Mouse (Mus musculus): ENCODE data around the gene Fbxo2.
A peak's percentile ranks its signal among the peaks of the same experiment; 100 is the strongest.
"Not testable (repeated sequence)": the region's sequence is repeated elsewhere in the genome, so short reads cannot be mapped to it uniquely, and the experiment has no call there.

The Fbxo2 gene

GRCm38 (mm10) chr4:148174495-148174862 lies 14.1 kb downstream of the Fbxo2 start:
- no peak for DNase-seq (ENCODE audit: low spot score)

- not testable (repeated sequence) for DNase-seq (ENCODE audit: low spot score)
Measured at GRCm38 (mm10) chr4:148176603-148177002, 16.2 kb downstream of the Fbxo2 start.

GRCm38 (mm10) chr4:148177716-148178115 lies 17.3 kb downstream of the Fbxo2 start:
- no peak for DNase-seq (ENCODE audit: low spot score)

- DNase-seq (ENCODE audit: low spot score), result no peak
Measured at GRCm38 (mm10) chr4:148181483-148181882, 21.1 kb downstream of the Fbxo2 start.

GRCm38 (mm10) chr4:148182363-148182762 lies 21.9 kb downstream of the Fbxo2 start:
- DNase-seq (ENCODE audit: low spot score), result no peak

- no peak for DNase-seq (ENCODE audit: low spot score)
Measured at GRCm38 (mm10) chr4:148184564-148184963, 24.1 kb downstream of the Fbxo2 start.

GRCm38 (mm10) chr4:148185819-148186218 lies 25.4 kb downstream of the Fbxo2 start:
- DNase-seq (ENCODE audit: low spot score), result no peak

- not testable (repeated sequence) for DNase-seq (ENCODE audit: low spot score)
Measured at GRCm38 (mm10) chr4:148188767-148189166, 28.3 kb downstream of the Fbxo2 start.

- DNase-seq (ENCODE audit: low spot score), result no peak
Measured at GRCm38 (mm10) chr4:148192707-148193245, 32.4 kb downstream of the Fbxo2 start.

GRCm38 (mm10) chr4:148194400-148194799 lies 34.0 kb downstream of the Fbxo2 start:
- no peak for DNase-seq (ENCODE audit: low spot score)

GRCm38 (mm10) chr4:148198721-148199120 lies 38.3 kb downstream of the Fbxo2 start:
- no peak for DNase-seq (ENCODE audit: low spot score)

- DNase-seq (ENCODE audit: low spot score), result no peak
Measured at GRCm38 (mm10) chr4:148203557-148203956, 43.1 kb downstream of the Fbxo2 start.

- no peak for DNase-seq (ENCODE audit: low spot score)
Measured at GRCm38 (mm10) chr4:148204061-148204872, 43.8 kb downstream of the Fbxo2 start.

GRCm38 (mm10) chr4:148204873-148205232 lies 44.4 kb downstream of the Fbxo2 start:
- no peak for DNase-seq (ENCODE audit: low spot score)

GRCm38 (mm10) chr4:148214460-148215136 lies 54.2 kb downstream of the Fbxo2 start:
- DNase-seq (ENCODE audit: low spot score), result peak; percentile 50

GRCm38 (mm10) chr4:148215264-148215900 lies 55.0 kb downstream of the Fbxo2 start:
- DNase-seq (ENCODE audit: low spot score), result no peak
